Mouse (Mus musculus) retina, embryonic 14.5 days (tissue): ENCODE measurements around the gene Spns3.
"Not testable (repeated sequence)": the region's sequence is repeated elsewhere in the genome, so short reads cannot be mapped to it uniquely, and the experiment has no call there.

Experiments
- DNase-seq: peaks from one replicate; pipeline ENCODE4 v3.0.0-alpha.2; 2015; ENCODE audit warnings: low spot score

Spns3 gene

GRCm38 (mm10) chr11:72558155-72558554, 7.8 kb upstream of the Spns3 start:
- no peak for DNase-seq

GRCm38 (mm10) chr11:72556953-72557352, 6.6 kb upstream of the Spns3 start:
- DNase-seq: no peak

- DNase-seq: no peak
Measured at GRCm38 (mm10) chr11:72556470-72556869, 6.2 kb upstream of the Spns3 start.

DNA sequence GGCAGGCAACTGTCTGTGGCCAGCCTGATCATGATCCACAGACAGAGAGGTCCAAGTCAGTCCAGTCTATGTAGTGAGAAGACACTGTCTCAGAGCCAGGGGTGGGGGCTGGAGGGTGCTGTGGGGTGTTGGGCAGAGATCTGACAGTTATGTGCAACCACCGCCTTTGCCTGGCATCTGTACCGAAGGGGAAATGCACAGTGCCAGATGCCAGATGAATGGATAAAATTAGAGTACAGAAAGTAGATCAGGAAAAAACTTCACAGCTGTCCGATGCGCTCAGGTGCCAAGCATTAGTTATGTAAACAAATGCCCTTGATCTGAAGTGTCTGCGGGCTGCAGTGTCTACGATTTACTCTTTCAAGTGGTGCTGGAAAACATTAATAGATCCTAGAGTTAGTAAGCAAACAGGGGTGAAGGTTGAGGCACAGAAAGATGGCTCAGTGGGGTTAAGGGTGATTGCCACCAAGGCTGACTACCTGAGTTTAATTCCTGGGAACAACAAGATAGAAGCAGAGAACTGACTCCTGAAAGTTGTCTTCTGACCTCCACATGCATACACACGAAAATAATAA, 1.3 kb upstream of the Spns3 start:
- no peak for DNase-seq

DNA sequence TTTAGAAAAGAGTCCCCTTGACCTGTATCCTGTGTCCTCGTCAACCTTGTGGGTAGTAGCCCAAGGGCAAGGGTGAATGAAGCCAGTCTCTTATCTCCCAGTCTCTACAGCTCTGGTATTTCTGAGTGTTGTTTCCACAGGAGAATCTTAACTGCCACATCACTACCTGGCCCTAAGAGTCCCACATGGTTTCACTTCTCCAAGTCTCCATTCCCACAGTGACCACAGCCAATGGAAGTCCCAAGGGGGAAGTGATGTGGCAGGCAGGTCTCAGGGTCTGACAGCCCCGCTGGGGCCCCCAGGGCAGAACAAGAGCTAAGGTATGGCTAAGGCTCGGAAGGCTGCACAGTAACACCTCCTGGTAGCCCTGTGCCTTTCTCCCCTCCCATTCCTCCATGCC, 3.1 kb downstream of the Spns3 start:
- DNase-seq: no peak

DNA sequence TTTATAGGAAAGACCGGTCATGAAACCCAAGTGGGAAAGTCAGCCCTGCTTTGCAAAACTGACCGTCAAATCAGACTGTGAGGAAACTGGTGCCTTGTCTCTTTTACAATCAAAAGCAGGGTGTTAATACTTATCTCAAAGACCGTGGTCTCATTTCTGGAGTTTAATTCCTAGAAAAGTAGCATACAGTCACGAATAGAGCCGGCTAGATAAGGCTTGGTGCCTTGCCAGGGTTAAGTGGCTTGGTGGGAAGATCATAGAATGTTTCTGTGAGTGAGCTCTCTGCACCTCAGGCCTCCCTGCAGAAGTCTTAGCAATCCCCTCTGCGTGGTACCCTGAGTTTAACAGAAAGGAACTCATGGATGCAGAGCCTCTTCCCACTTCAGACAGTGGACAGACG, 5.6 kb downstream of the Spns3 start:
- no peak for DNase-seq

DNA sequence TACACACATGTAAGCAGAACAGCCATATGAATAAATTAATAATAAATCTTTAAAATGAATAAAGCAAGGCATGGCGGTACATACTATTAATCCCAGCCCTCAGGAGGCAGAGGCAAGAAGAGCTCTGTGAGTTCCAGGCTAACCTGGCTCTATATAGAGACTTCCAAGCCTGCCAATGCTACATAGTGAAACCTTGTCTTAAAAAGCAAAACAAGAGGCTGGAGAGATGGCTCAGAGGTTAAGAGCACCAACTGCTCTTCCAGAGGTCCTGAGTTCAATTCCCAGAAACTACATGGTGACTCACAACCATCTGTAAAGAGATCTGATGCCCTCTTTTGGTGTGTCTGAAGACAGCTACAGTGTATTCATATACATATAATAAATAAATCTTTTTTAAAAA, 6.6 kb downstream of the Spns3 start:
- not testable (repeated sequence) for DNase-seq

GRCm38 (mm10) chr11:72542586-72542985, 7.7 kb downstream of the Spns3 start:
- no peak for DNase-seq

DNA sequence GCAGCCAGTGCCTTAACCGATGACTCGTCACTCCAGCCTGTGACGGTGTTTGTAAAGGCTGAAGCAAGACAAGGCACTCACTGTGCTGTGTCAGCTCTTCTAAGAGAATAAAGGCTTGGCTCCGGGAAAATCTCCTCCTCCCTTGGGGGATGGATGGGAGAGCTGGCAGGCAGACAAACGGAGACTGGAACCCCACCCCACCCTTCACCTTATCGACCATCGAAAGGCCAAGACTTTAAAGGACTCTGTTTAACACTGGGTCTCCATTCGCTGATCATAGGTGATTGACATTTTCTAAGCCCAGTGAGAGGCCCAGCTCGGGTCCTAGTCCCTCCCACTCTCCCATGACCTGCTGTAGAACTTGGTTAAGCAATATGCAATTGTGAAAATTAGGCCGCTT, 8.4 kb downstream of the Spns3 start:
- no peak for DNase-seq

GRCm38 (mm10) chr11:72540437-72540836, 9.9 kb downstream of the Spns3 start:
- DNase-seq: no peak

- no peak for DNase-seq
Measured at GRCm38 (mm10) chr11:72538811-72539210, 11.5 kb downstream of the Spns3 start.

GRCm38 (mm10) chr11:72538037-72538755, 12.1 kb downstream of the Spns3 start:
- DNase-seq: no peak

GRCm38 (mm10) chr11:72537503-72537902, 12.8 kb downstream of the Spns3 start:
- DNase-seq: no peak

DNA sequence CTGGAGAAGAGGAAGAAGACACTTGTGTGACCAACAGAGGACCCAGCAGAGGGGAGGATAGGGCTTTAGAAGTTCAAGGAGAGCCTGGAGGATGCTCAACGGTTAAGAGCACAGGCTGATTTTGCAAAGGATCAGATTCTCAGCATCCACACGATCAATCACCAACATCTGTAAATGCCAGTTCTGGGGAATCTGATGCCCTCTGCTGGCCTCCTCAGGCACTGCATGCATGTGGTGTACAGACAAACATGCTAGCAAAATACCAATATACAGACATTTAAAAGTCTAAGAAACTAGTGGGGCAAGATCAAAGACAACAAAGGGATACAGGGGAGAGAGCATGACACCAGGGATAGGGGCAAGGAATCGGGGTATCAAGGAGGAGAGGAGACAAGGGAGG, 14.8 kb downstream of the Spns3 start:
- peak; percentile 28 for DNase-seq

DNA sequence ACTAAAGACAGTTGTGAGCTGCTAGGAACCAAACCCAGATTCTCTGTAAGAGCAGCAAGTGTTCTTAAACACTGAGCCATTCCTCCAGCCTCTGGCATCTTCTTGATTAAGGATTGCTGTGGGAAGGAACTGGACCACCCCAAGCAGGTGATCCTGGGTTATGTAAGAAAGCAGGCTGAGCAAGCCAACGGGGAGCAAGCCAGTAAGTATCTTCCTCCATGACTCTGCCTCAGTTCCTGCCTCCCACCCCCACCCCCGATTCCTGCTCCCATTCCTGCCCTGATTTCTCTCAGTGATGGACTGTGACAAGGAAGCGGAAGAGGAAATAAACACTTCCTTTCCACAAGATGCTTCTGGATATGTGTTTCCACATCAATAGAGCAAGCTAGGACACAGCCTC, 17.4 kb downstream of the Spns3 start:
- no peak for DNase-seq

DNA sequence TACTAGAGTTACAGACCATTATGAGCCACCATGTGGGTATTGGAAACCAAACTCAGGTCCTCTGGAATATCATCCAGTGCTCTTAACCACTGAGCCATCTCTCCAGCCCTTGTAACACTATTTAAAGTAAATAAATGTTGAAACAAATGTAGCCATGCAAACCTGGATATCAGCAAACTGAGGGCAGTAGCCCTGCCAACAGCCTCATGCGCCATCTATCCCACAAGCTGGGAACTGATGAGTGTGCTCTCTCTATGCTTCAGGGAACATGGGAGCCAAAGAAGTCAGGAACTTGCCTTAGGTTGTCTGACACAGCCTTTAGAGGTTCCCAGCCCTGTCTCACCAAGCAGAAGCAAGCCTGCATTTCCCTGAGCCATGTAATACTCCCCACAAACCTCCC, 18.7 kb downstream of the Spns3 start:
- no peak for DNase-seq

DNA sequence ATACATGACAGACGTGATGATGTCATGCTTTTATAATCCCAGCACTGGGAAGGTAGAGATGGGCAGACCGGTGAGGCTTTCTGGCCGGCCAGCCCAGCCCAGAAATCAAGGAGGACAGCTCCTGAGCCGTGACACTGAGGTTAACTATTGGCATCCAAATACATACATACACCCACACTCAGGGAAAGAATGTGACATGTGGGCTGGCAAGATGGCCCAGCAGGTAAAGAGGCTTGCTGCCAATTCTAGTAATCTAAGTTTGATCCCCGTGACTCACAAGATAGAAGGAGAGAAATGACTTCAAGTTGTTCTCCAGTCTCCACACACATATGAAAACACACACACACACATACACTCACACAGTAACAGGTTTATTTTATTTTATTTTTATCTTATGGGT, 19.2 kb downstream of the Spns3 start:
- DNase-seq: no peak

DNA sequence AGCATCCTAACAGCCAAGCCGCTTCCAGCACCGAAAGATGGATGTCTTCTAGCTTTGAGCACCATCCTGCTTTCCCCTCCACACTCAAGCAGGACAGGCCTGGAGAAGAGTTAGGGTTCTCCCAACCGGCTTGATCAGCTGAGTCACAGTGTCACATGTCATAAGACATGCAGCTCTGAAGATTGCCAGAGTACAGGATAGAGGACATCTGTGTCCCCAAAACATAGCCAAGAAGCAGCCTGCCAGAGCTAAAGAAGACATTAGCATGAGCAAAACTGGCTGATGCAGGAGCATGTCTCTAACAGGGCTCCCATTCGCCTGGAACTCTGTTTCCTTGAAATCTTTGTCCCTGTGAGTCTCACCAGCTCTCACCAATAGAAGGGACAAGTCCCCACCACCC, 24.1 kb downstream of the Spns3 start:
- no peak for DNase-seq

- peak; percentile 13 for DNase-seq
Measured at GRCm38 (mm10) chr11:72523711-72524110, 26.6 kb downstream of the Spns3 start.

DNA sequence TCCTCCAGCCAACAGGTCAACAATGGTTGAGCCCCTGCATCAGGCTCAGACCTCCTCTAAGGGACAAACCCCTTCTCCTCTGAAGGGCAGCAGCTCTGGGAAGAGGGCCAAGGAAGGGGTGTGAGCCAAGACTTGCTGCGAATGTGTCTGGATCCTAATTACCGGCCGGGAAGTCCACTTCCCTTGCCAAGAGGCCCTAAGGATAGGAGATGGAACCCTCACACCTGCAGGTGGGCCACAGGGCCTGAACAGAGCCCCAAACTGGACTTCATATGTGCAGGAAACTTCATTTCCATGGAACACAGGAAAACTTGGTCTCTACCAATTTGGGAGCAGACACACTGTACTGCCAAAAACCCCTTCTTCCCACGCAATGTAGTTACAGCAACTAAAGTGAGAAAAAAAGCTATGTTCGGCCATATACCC, 27.7 kb downstream of the Spns3 start:
- no peak for DNase-seq

DNA sequence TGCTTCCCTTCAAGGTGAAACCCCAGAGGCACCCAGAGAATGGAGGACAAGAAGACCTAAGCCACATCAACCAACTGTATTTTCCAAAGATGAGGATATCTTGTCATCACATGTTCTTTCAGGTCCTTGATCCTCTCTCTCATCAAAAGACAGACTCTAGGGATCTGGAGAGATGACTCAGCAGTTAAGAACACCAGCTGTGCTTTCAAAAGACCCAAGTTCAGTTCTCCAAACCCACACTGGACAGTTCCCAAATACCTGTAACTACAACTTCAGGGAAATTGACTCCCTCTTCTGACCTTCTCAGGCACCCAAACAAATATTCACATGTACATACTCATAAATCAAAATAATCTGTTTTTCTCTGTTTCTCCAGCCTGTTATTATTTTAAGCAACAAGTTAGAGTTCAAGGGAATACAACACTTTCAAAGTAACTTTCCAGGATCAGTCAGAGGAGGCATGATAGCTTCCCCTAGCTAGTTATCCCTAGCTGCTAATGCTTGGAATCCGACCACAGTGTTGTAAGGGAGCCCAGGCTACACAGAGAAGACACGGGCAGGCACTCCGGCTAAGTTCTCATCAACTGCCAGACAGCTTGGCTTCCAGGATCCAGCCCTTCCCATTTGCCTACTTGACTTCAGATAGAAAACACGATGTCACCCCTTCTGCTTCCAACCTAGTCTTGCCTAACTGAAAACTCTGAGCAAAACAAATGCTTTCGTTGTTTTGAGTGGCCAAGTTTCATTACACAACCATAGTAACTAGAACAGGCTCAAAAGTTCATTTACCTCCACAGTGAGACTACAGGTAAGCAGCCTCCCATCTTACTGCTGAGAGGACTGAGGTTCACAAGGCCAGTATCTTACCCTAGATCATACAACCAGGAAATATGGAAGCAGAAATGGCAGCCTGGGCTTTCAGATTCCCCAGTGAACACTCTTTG, 28.4 kb downstream of the Spns3 start:
- no peak for DNase-seq

- no peak for DNase-seq
Measured at GRCm38 (mm10) chr11:72519895-72520294, 30.4 kb downstream of the Spns3 start.

- no peak for DNase-seq
Measured at GRCm38 (mm10) chr11:72519189-72519588, 31.1 kb downstream of the Spns3 start.
